In genomic region chr5:19907983-19908705, GRCm38 (mm10) we compare ENCODE assay signal across 8 mouse cellular contexts.
A peak's percentile ranks its signal among the peaks of the same experiment; 100 is the strongest.
DNase-seq lines count a peak whose midpoint lies in the region; ATAC-seq and TF ChIP-seq lines count a peak whose summit lies in the region.

No protein-coding gene starts in this region.

- H3K4me1 ChIP-seq in cerebellum, adult 2 months (ENCODE audit: control insufficient read depth, insufficient read depth, low read length), result no peaks in the 10 kb centered on the region
- H3K4me1 ChIP-seq in ES-E14 (ENCODE audit: control insufficient read depth in 2 of 2, insufficient read depth in 2 of 2, low read length in 2 of 2, poor library complexity in 1 of 2), result peaks cover 0 to 8% of the 10 kb centered on the region in 2 experiments; a peak in 2 of 4 replicates
- peaks cover 24% of the 10 kb centered on the region for H3K4me1 ChIP-seq in forebrain, embryonic 13.5 days
- H3K4me1 ChIP-seq in midbrain, embryonic 15.5 days, result peaks cover 10% of the 10 kb centered on the region; the same call in 1 of the 2 replicates

- no peaks in the 10 kb centered on the region for H3K36me3 ChIP-seq in ES-E14 (ENCODE audit: control insufficient read depth, insufficient read depth, low read length, poor library complexity, severe bottlenecking)
- H3K36me3 ChIP-seq in forebrain, embryonic 13.5 days (ENCODE audit: poor library complexity, severe bottlenecking), result no peaks in the 10 kb centered on the region
- H3K36me3 ChIP-seq in midbrain, embryonic 15.5 days (replicated peaks), result no peaks in the 10 kb centered on the region

- 3% methylated on average over 16 of the region's 16 CpGs for WGBS in cerebellum, adult 2 months
- WGBS in forebrain, embryonic 13.5 days, result 2% methylated on average over 16 of the region's 16 CpGs
- WGBS in midbrain, embryonic 15.5 days, result 1% methylated on average over 16 of the region's 16 CpGs

- peak overlapping the region; percentile 72 for H3K4me2 ChIP-seq in forebrain, embryonic 13.5 days
- H3K4me2 ChIP-seq in midbrain, embryonic 15.5 days, result peak overlapping the region; percentile 58

- TF ChIP-seq POLR2A in cerebellum, adult 2 months (IDR thresholded peaks at IDR 0.05; ENCODE audit: borderline replicate concordance, insufficient read depth, low read length), result no peak

- H3K9me3 ChIP-seq in ES-E14 (ENCODE audit: control insufficient read depth, insufficient read depth, low read depth, low read length), result no peaks in the 10 kb centered on the region
- H3K9me3 ChIP-seq in forebrain, embryonic 13.5 days (replicated peaks), result no peaks in the 10 kb centered on the region
- no peaks in the 10 kb centered on the region for H3K9me3 ChIP-seq in midbrain, embryonic 15.5 days

- peak overlapping the region; percentile 55 for H3K4me3 ChIP-seq in cerebellum, adult 2 months (replicated peaks; ENCODE audit: insufficient read depth, low read depth, low read length)
- no peak overlapping the region for H3K4me3 ChIP-seq in ES-E14 (ENCODE audit: insufficient read depth in 1 of 2, low read depth in 1 of 2, low read length in 2 of 2, poor library complexity in 1 of 2, severe bottlenecking in 1 of 2)
- peak overlapping the region; percentile 59 for H3K4me3 ChIP-seq in forebrain, embryonic 13.5 days
- peak overlapping the region; percentile 67 for H3K4me3 ChIP-seq in midbrain, embryonic 15.5 days

- peak; percentile 66 for ATAC-seq in forebrain, embryonic 13.5 days
- ATAC-seq in midbrain, embryonic 15.5 days (replicated peaks), result peak; percentile 80

- no peaks in the 10 kb centered on the region for H3K27me3 ChIP-seq in cerebellum, adult 2 months (ENCODE audit: control insufficient read depth, insufficient read depth, low read length)
- H3K27me3 ChIP-seq in forebrain, embryonic 13.5 days, result no peaks in the 10 kb centered on the region
- H3K27me3 ChIP-seq in midbrain, embryonic 15.5 days (replicated peaks), result no peaks in the 10 kb centered on the region

- TF ChIP-seq CTCF in cerebellum, adult 2 months (IDR thresholded peaks at IDR 0.05; ENCODE audit: borderline replicate concordance, insufficient read depth, low read depth, low read length), result no peak

- H3K27ac ChIP-seq in cerebellum, adult 2 months (ENCODE audit: insufficient read depth, low read length), result no peak overlapping the region
- H3K27ac ChIP-seq in ES-E14 (ENCODE audit: insufficient read depth, low read depth, low read length, poor library complexity, severe bottlenecking), result no peak overlapping the region
- H3K27ac ChIP-seq in forebrain, embryonic 13.5 days, result peak overlapping the region; percentile 84
- peak overlapping the region; percentile 87 for H3K27ac ChIP-seq in midbrain, embryonic 15.5 days

- in situ Hi-C loops in ES-E14 (cut with MboI; ENCODE audit: low sequenced_read_pairs in 2 of 2, unreplicated experiment in 2 of 2), result no loop called here

- DNase-seq in cerebellum, adult 2 months, result peak; percentile 20 to 41
- no peak for DNase-seq in cerebellum, adult 11 months
- DNase-seq in ES-E14 (ENCODE audit: low read depth, low spot score), result no peak
- peak; percentile 30 for DNase-seq in layer of hippocampus, adult 9-10 months (ENCODE audit: low spot score)
- no peak for DNase-seq in adrenal gland, postnatal 25 days
- DNase-seq in lung, postnatal 14 days, result no peak

- H3K9ac ChIP-seq in ES-E14 (ENCODE audit: insufficient read depth, low read depth, low read length, poor library complexity, severe bottlenecking), result no peak overlapping the region
- H3K9ac ChIP-seq in forebrain, embryonic 13.5 days, result peak overlapping the region; percentile 79
- H3K9ac ChIP-seq in midbrain, embryonic 15.5 days, result peak overlapping the region; percentile 79

TF ChIP-seq in ES-E14, 5 proteins besides CTCF, POLR2A, EP300 and RAD21:
- TF ChIP-seq MAFK (IDR thresholded peaks at IDR 0.05; ENCODE audit: insufficient read depth, low read depth, low read length) (peak; percentile 96), ZC3H11A (IDR thresholded peaks at IDR 0.05; ENCODE audit: borderline replicate concordance, low read depth, low read length) (no peak)

Comparison
In these comparisons a context has a peak if more than half of its experiments do, and no peak if none do; other contexts are left out.
1. DNase-seq: peak in cerebellum, adult 2 months (2 of 2) and layer of hippocampus, adult 9-10 months (single experiment); none in cerebellum, adult 11 months (single experiment), ES-E14 (single experiment), adrenal gland, postnatal 25 days (single experiment) and lung, postnatal 14 days (single experiment).
2. H3K27ac ChIP-seq: peak in forebrain, embryonic 13.5 days (single experiment) and midbrain, embryonic 15.5 days (single experiment); none in cerebellum, adult 2 months (single experiment) and ES-E14 (single experiment).
3. H3K4me3 ChIP-seq: peak in cerebellum, adult 2 months (single experiment), forebrain, embryonic 13.5 days (single experiment) and midbrain, embryonic 15.5 days (single experiment); none in ES-E14 (0 of 2).